Mouse (Mus musculus): ENCODE measurements around the gene Ddit4.

- TF ChIP-seq FLI1 (IDR thresholded peaks at IDR 0.05; ENCODE audit: low read length) (no peak), GATA1 (IDR thresholded peaks at IDR 0.05; ENCODE audit: borderline replicate concordance, low read length) (no peak)
Measured at GRCm38 (mm10) chr10:59963609-59964008, 12.0 kb upstream of the Ddit4 start.

Data from megakaryocyte, embryonic 14.5 days (primary cell).